Mouse (Mus musculus): ENCODE results near the gene Olfr1484. TPM values are rescaled to one million over a fixed set of nuclear protein-coding genes. Genes with fewer than 3 reads are reported as not detected.
"Not testable (repeated sequence)": the region's sequence is repeated elsewhere in the genome, so short reads cannot be mapped to it uniquely, and the experiment has no call there.

The Olfr1484 gene
- total RNA-seq (2015; ENCODE audit: low replicate concordance) (not detected in 2 replicates), total RNA-seq (2017; ENCODE audit: low replicate concordance) (not detected in 2 replicates)

DNA sequence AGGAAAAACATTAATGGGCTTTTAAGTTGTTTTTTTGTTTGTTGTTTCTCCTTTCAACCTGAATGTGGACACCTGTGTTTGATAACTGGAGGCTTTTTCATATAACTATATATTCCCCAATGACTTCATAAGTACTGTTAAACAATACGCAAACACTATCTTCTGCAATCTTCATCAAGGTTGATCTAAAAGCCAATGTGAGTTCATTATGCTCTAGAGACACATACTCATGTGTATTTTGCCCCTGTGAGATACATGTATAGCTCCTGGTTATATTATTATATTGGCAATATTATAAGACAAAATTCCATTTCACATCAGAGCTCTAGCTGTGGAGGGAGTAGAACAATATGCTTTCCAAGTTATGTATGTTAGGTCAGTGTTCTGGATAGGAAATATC is at the start of gene Olfr1484:
Olfr1484 (plus strand) TSS at position 301 of the 400 bp plus-strand sequence.
- ATAC-seq (replicated peaks; ENCODE audit: low FRiP score, poor library complexity, severe bottlenecking), result no peak

DNA sequence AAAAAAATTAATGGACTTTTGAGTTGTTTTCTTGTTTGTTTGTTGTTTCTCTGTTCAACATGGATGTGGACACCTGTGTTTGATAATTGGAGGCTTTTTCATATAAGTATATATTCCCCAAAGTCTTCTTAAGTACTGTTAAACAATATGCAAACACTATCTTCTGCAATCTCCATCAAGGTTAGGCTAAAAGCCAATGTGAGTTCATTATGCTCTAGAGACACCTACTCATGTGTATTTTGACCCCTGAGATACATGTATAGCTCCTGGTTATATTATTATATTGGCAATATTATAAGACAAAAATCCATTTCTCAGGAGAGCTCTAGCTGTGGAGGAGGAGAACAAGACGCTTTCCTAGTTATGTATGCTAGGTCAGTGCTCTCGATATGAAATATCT is 33.8 kb downstream of the Olfr1484 start, which contains the start of gene Olfr1487:
Olfr1487 (plus strand) TSS at position 301 of the 400 bp plus-strand sequence.
- not testable (repeated sequence) for ATAC-seq (replicated peaks; ENCODE audit: low FRiP score, poor library complexity, severe bottlenecking)

DNA sequence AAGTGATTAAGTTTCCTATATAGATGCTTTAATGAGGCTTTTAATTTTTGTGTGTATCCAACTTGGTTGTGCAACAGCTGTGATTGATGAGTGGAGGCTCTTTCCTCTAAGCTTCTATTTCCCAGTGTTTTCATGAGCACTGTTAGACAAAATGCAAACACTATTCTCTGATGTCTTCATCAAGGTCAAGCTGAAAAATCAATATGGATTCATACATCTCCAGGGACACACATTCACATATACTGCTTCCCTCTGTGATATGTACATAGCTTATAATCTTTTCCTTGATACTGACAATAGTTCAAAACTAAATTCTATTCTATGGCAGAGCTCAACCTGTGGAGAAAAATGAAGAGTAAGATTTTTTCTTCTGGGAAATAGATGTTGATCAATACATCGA is 48.0 kb downstream of the Olfr1484 start, which contains the start of gene Olfr1489:
Olfr1489 (plus strand) TSS at position 301 of the 400 bp plus-strand sequence.
- ATAC-seq (replicated peaks; ENCODE audit: low FRiP score, poor library complexity, severe bottlenecking), result no peak

Other genes starting within 250 kb of the Olfr1484 start
- gene Olfr1466, start 244.6 kb upstream of the Olfr1484 start, total RNA-seq (2015; ENCODE audit: low replicate concordance), result not detected in 2 replicates
- gene Olfr1466, start 244.6 kb upstream of the Olfr1484 start, total RNA-seq (2017; ENCODE audit: low replicate concordance), result not detected in 2 replicates
- not detected in 2 replicates for gene Olfr1467, start 221.3 kb upstream of the Olfr1484 start, total RNA-seq (2015; ENCODE audit: low replicate concordance)
- not detected in 2 replicates for gene Olfr1467, start 221.3 kb upstream of the Olfr1484 start, total RNA-seq (2017; ENCODE audit: low replicate concordance)
- gene Olfr1469, start 175.7 kb upstream of the Olfr1484 start, total RNA-seq (2015; ENCODE audit: low replicate concordance), result not detected in 2 replicates
- gene Olfr1469, start 175.7 kb upstream of the Olfr1484 start, total RNA-seq (2017; ENCODE audit: low replicate concordance), result not detected in 2 replicates
- gene Olfr1471, start 140.1 kb upstream of the Olfr1484 start, total RNA-seq (2015; ENCODE audit: low replicate concordance), result not detected in 2 replicates
- not detected in 2 replicates for gene Olfr1471, start 140.1 kb upstream of the Olfr1484 start, total RNA-seq (2017; ENCODE audit: low replicate concordance)
- not detected in 2 replicates for gene Olfr1472, start 127.4 kb upstream of the Olfr1484 start, total RNA-seq (2015; ENCODE audit: low replicate concordance)
- not detected in 2 replicates for gene Olfr1472, start 127.4 kb upstream of the Olfr1484 start, total RNA-seq (2017; ENCODE audit: low replicate concordance)
- gene Olfr1474, start 113.9 kb upstream of the Olfr1484 start, total RNA-seq (2015; ENCODE audit: low replicate concordance), result not detected in 2 replicates
- gene Olfr1474, start 113.9 kb upstream of the Olfr1484 start, total RNA-seq (2017; ENCODE audit: low replicate concordance), result not detected in 2 replicates
- not detected in 2 replicates for gene Olfr1475, start 103.3 kb upstream of the Olfr1484 start, total RNA-seq (2015; ENCODE audit: low replicate concordance)
- gene Olfr1475, start 103.3 kb upstream of the Olfr1484 start, total RNA-seq (2017; ENCODE audit: low replicate concordance), result not detected in 2 replicates
- gene Olfr1477, start 83.0 kb upstream of the Olfr1484 start, total RNA-seq (2015; ENCODE audit: low replicate concordance), result not detected in 2 replicates
- not detected in 2 replicates for gene Olfr1477, start 83.0 kb upstream of the Olfr1484 start, total RNA-seq (2017; ENCODE audit: low replicate concordance)
- gene Olfr1480, start 55.6 kb upstream of the Olfr1484 start, total RNA-seq (2015; ENCODE audit: low replicate concordance), result not detected in 2 replicates
- gene Olfr1480, start 55.6 kb upstream of the Olfr1484 start, total RNA-seq (2017; ENCODE audit: low replicate concordance), result not detected in 2 replicates
- not detected in 2 replicates for gene Olfr1487, start 33.9 kb downstream of the Olfr1484 start, total RNA-seq (2015; ENCODE audit: low replicate concordance)
- not detected in 2 replicates for gene Olfr1487, start 33.9 kb downstream of the Olfr1484 start, total RNA-seq (2017; ENCODE audit: low replicate concordance)
- not detected in 2 replicates for gene Olfr1489, start 48.1 kb downstream of the Olfr1484 start, total RNA-seq (2015; ENCODE audit: low replicate concordance)
- gene Olfr1489, start 48.1 kb downstream of the Olfr1484 start, total RNA-seq (2017; ENCODE audit: low replicate concordance), result not detected in 2 replicates
- gene Olfr1490, start 67.6 kb downstream of the Olfr1484 start, total RNA-seq (2015; ENCODE audit: low replicate concordance), result not detected in 2 replicates
- not detected in 2 replicates for gene Olfr1490, start 67.6 kb downstream of the Olfr1484 start, total RNA-seq (2017; ENCODE audit: low replicate concordance)
- not detected in 2 replicates for gene Olfr1491, start 113.8 kb downstream of the Olfr1484 start, total RNA-seq (2015; ENCODE audit: low replicate concordance)
- gene Olfr1491, start 113.8 kb downstream of the Olfr1484 start, total RNA-seq (2017; ENCODE audit: low replicate concordance), result not detected in 2 replicates
- gene Olfr1493-ps1, start 139.8 kb downstream of the Olfr1484 start, total RNA-seq (2015; ENCODE audit: low replicate concordance), result not detected in 2 replicates
- gene Olfr1493-ps1, start 139.8 kb downstream of the Olfr1484 start, total RNA-seq (2017; ENCODE audit: low replicate concordance), result 0.26 TPM in 1 of 2 replicates, not detected in the other
- gene Olfr1494, start 156.2 kb downstream of the Olfr1484 start, total RNA-seq (2015; ENCODE audit: low replicate concordance), result not detected in 2 replicates
- not detected in 2 replicates for gene Olfr1494, start 156.2 kb downstream of the Olfr1484 start, total RNA-seq (2017; ENCODE audit: low replicate concordance)
- gene Olfr1495, start 181.1 kb downstream of the Olfr1484 start, total RNA-seq (2015; ENCODE audit: low replicate concordance), result not detected in 2 replicates
- gene Olfr1495, start 181.1 kb downstream of the Olfr1484 start, total RNA-seq (2017; ENCODE audit: low replicate concordance), result not detected in 2 replicates
- gene Olfr1496, start 194.4 kb downstream of the Olfr1484 start, total RNA-seq (2015; ENCODE audit: low replicate concordance), result not detected in 2 replicates
- 2.0 TPM in 1 of 2 replicates, not detected in the other for gene Olfr1496, start 194.4 kb downstream of the Olfr1484 start, total RNA-seq (2017; ENCODE audit: low replicate concordance)
- gene Olfr1497, start 214.7 kb downstream of the Olfr1484 start, total RNA-seq (2015; ENCODE audit: low replicate concordance), result not detected in 2 replicates
- not detected in 2 replicates for gene Olfr1497, start 214.7 kb downstream of the Olfr1484 start, total RNA-seq (2017; ENCODE audit: low replicate concordance)
- gene Olfr1499, start 235.9 kb downstream of the Olfr1484 start, total RNA-seq (2015; ENCODE audit: low replicate concordance), result not detected in 2 replicates
- 0.51 TPM in 1 of 2 replicates, not detected in the other for gene Olfr1499, start 235.9 kb downstream of the Olfr1484 start, total RNA-seq (2017; ENCODE audit: low replicate concordance)
- not detected in 2 replicates for gene Olfr1500, start 247.0 kb downstream of the Olfr1484 start, total RNA-seq (2015; ENCODE audit: low replicate concordance)
- not detected in 2 replicates for gene Olfr1500, start 247.0 kb downstream of the Olfr1484 start, total RNA-seq (2017; ENCODE audit: low replicate concordance)